ENCODE assay signal across 8 mouse cellular contexts in genomic region chr17:83862134-83862881, GRCm38 (mm10). TPM values are rescaled to one million over a fixed set of nuclear protein-coding genes. Genes with fewer than 3 reads are reported as not detected.
A peak's percentile ranks its signal among the peaks of the same experiment; 100 is the strongest.
DNase-seq lines count a peak whose midpoint lies in the region; ATAC-seq and TF ChIP-seq lines count a peak whose summit lies in the region.

No protein-coding gene starts in this region.

- DNase-seq in cerebellum, adult 8-10 months: no peak
- DNase-seq in cerebellum, adult 11-12 months: peak; percentile 76
- peak; percentile 48 to 66 for DNase-seq in frontal cortex, postnatal 10 days (ENCODE audit: low spot score in 2 of 2)
- DNase-seq in hindbrain, embryonic 14.5 days (ENCODE audit: low spot score): peak; percentile 63
- no peak for DNase-seq in limb, embryonic 11.5 days (ENCODE audit: low spot score)
- DNase-seq in midbrain, embryonic 10.5 days (ENCODE audit: low spot score): peak; percentile 75

- no peak for TF ChIP-seq CTCF in small intestine, adult 2 months (IDR thresholded peaks at IDR 0.05; ENCODE audit: extremely low read depth, insufficient read length, insufficient replicate concordance, low read depth, low read length)

- H3K27ac ChIP-seq in hindbrain, embryonic 14.5 days: peak overlapping the region; percentile 95
- peak overlapping the region; percentile 85 for H3K27ac ChIP-seq in limb, embryonic 11.5 days (replicated peaks; ENCODE audit: low read depth, low read length)
- H3K27ac ChIP-seq in midbrain, embryonic 10.5 days (replicated peaks): peak overlapping the region; percentile 92
- H3K27ac ChIP-seq in small intestine, adult 2 months (ENCODE audit: insufficient read depth, low read depth, low read length): peak overlapping the region; percentile 75

- H3K9ac ChIP-seq in hindbrain, embryonic 14.5 days: peak overlapping the region; percentile 80
- peak overlapping the region; percentile 78 for H3K9ac ChIP-seq in limb, embryonic 11.5 days (ENCODE audit: low read length)

- ATAC-seq in cerebellum, adult (ENCODE audit: insufficient number of reproducible peaks, low FRiP score, low TSS enrichment): peak; percentile 57
- peak; percentile 74 for ATAC-seq in hindbrain, embryonic 14.5 days (ENCODE audit: low FRiP score)
- ATAC-seq in limb, embryonic 11.5 days (ENCODE audit: insufficient number of reproducible peaks, low FRiP score, low TSS enrichment, low read depth): peak; percentile 72

- H3K4me2 ChIP-seq in hindbrain, embryonic 14.5 days (replicated peaks): peak overlapping the region; percentile 78
- H3K4me2 ChIP-seq in limb, embryonic 11.5 days (ENCODE audit: low read depth, severe bottlenecking): peak overlapping the region; percentile 72

- 0 out of 2 replicates have a peak, but pooled peaks cover 6% of the 10 kb centered on the region for H3K4me1 ChIP-seq in hindbrain, embryonic 14.5 days (replicated peaks; ENCODE audit: control insufficient read depth, insufficient read depth, low read length)
- H3K4me1 ChIP-seq in limb, embryonic 11.5 days (ENCODE audit: control insufficient read depth, insufficient read depth, low read length): no peaks in the 10 kb centered on the region
- H3K4me1 ChIP-seq in midbrain, embryonic 10.5 days: peaks cover 19% of the 10 kb centered on the region
- H3K4me1 ChIP-seq in small intestine, adult 2 months (ENCODE audit: control insufficient read depth, insufficient read depth, insufficient read length, low read length): no peaks in the 10 kb centered on the region; the same call in 1 of the 2 replicates

- WGBS in hindbrain, embryonic 14.5 days: under 1% methylated on average over 27 of the region's 27 CpGs
- under 1% methylated on average over 27 of the region's 27 CpGs for WGBS in limb, embryonic 11.5 days
- WGBS in midbrain, embryonic 10.5 days: under 1% methylated on average over 27 of the region's 27 CpGs
- WGBS in small intestine, adult 2 months: 1% methylated on average over 26 of the region's 27 CpGs

- TF ChIP-seq POLR2A in small intestine, adult 2 months (IDR thresholded peaks at IDR 0.05; ENCODE audit: low read depth, low read length): 0 out of 2 replicates have a peak, but pooled peaks have one; percentile 10

- H3K4me3 ChIP-seq in hindbrain, embryonic 14.5 days (replicated peaks; ENCODE audit: low read length): peak overlapping the region; percentile 68
- peak overlapping the region; percentile 66 for H3K4me3 ChIP-seq in limb, embryonic 11.5 days (ENCODE audit: low read depth, low read length)
- peak overlapping the region; percentile 83 for H3K4me3 ChIP-seq in midbrain, embryonic 10.5 days
- H3K4me3 ChIP-seq in small intestine, adult 2 months (ENCODE audit: low read depth, low read length): peak overlapping the region; percentile 92

- no peaks in the 10 kb centered on the region for H3K9me3 ChIP-seq in hindbrain, embryonic 14.5 days (ENCODE audit: control insufficient read depth, low read length)
- H3K9me3 ChIP-seq in limb, embryonic 11.5 days (ENCODE audit: control insufficient read depth, low read length): no peaks in the 10 kb centered on the region
- no peaks in the 10 kb centered on the region for H3K9me3 ChIP-seq in midbrain, embryonic 10.5 days (replicated peaks)

- 0 out of 2 replicates have a peak, but pooled peaks cover 2% of the 10 kb centered on the region for H3K27me3 ChIP-seq in hindbrain, embryonic 14.5 days (ENCODE audit: control insufficient read depth, insufficient read depth, low read length)
- H3K27me3 ChIP-seq in limb, embryonic 11.5 days (ENCODE audit: control insufficient read depth, insufficient read depth, low read length): no peaks in the 10 kb centered on the region
- H3K27me3 ChIP-seq in midbrain, embryonic 10.5 days (ENCODE audit: low read depth, poor library complexity, severe bottlenecking): peaks cover 27% of the 10 kb centered on the region
- no peaks in the 10 kb centered on the region for H3K27me3 ChIP-seq in small intestine, adult 2 months (ENCODE audit: control insufficient read depth, insufficient read depth, low read length)

- H3K36me3 ChIP-seq in hindbrain, embryonic 14.5 days (replicated peaks; ENCODE audit: control insufficient read depth, insufficient read depth): no peaks in the 10 kb centered on the region
- H3K36me3 ChIP-seq in limb, embryonic 11.5 days (ENCODE audit: control insufficient read depth, insufficient read depth, low read length): no peaks in the 10 kb centered on the region
- H3K36me3 ChIP-seq in midbrain, embryonic 10.5 days: no peaks in the 10 kb centered on the region
- no peaks in the 10 kb centered on the region for H3K36me3 ChIP-seq in small intestine, adult 2 months (ENCODE audit: control insufficient read depth, insufficient read depth, low read length)

RNA-seq across cellular contexts. Expression of gene Haao, which starts 14.5 kb away (rescaled TPM):
- not detected in 2 replicates for polyA plus RNA-seq in hindbrain, embryonic 14.5 days (2014; fragmentation: Nextera tagmentation; extraction: Ambion mirVana)
- polyA plus RNA-seq in limb, embryonic 11.5 days (2014; fragmentation: Nextera tagmentation; extraction: Ambion mirVana): 0.43 and 0.91 TPM in 2 replicates
- 0.11 and 0.27 TPM in 2 replicates for polyA plus RNA-seq in midbrain, embryonic 10.5 days (2016; fragmentation: Nextera tagmentation; extraction: Ambion mirVana)
- 2.7 and 5.8 TPM in 2 replicates for polyA plus RNA-seq in small intestine, adult 2 months (2012; rRNA removed)

Comparison
In these comparisons a context has a peak if more than half of its experiments do, and no peak if none do; other contexts are left out.
1. DNase-seq: peak in cerebellum, adult 11-12 months (single experiment), frontal cortex, postnatal 10 days (2 of 2), hindbrain, embryonic 14.5 days (single experiment) and midbrain, embryonic 10.5 days (single experiment); none in cerebellum, adult 8-10 months (single experiment) and limb, embryonic 11.5 days (single experiment).
2. Peak in every context shown above with its lines, with median percentiles within 50 percentile points of each other: ATAC-seq, H3K27ac ChIP-seq and H3K4me3 ChIP-seq.